Mouse (Mus musculus) neural tube, embryonic 12.5 days (tissue): ENCODE data around the gene Rab35. TPM values are rescaled to one million over a fixed set of nuclear protein-coding genes. Genes with fewer than 3 reads are reported as not detected.

Source experiments
- ATAC-seq: fragments of 200-750 bp; cut with Nextera tagmentation; 2 replicates; pipeline ENCODE4 v1.8.0; 2017; ENCODE audit warnings: low read depth, mild to moderate bottlenecking, moderate TSS enrichment, moderate library complexity; ENCODE audit not compliant: low FRiP score
- H3K27ac ChIP-seq: fragments of 300-500 bp; sonication (generic); 2 replicates; pipeline ENCODE4 v1.5.1; 2016
- H3K27me3 ChIP-seq: fragments of 300-500 bp; sonication (generic); replicated peaks from 2 replicates; pipeline ENCODE4 v1.6.1; 2016; ENCODE audit warnings: mild to moderate bottlenecking
- H3K36me3 ChIP-seq: fragments of 300-500 bp; sonication (generic); 2 replicates; pipeline ENCODE4 v1.6.1; 2016; ENCODE audit warnings: mild to moderate bottlenecking
- H3K4me1 ChIP-seq: fragments of 300-500 bp; sonication (generic); 2 replicates; pipeline ENCODE4 v1.6.1; 2016
- H3K4me2 ChIP-seq: fragments of 300-500 bp; sonication (generic); replicated peaks from 2 replicates; pipeline ENCODE4 v1.6.1; 2016; ENCODE audit warnings: mild to moderate bottlenecking
- H3K4me3 ChIP-seq: fragments of 300-500 bp; sonication (generic); 2 replicates; pipeline ENCODE4 v1.5.1; 2016
- H3K9ac ChIP-seq: fragments of 300-500 bp; sonication (generic); 2 replicates; pipeline ENCODE4 v1.6.1; 2016; ENCODE audit warnings: mild to moderate bottlenecking
- H3K9me3 ChIP-seq: fragments of 300-500 bp; sonication (generic); 2 replicates; pipeline ENCODE4 v1.6.1; 2016; ENCODE audit warnings: mild to moderate bottlenecking
- WGBS: fragments of 180-500 bp; shearing (Covaris S2); methylation state at CpG from one replicate; pipeline ENCODE4 v1.1.7; 2016; 5-methylcytosine and 5-hydroxymethylcytosine counted together
- polyA plus RNA-seq: library from polyadenylated mRNA; unstranded; fragments of >200 nt; fragmentation: Nextera tagmentation; extraction: Ambion mirVana; gene quantifications from 2 replicates; pipeline ENCODE4 v1.2.1, GENCODE M21; 2016

The Rab35 gene
- 18.7 and 18.9 TPM in 2 replicates for polyA plus RNA-seq

DNA sequence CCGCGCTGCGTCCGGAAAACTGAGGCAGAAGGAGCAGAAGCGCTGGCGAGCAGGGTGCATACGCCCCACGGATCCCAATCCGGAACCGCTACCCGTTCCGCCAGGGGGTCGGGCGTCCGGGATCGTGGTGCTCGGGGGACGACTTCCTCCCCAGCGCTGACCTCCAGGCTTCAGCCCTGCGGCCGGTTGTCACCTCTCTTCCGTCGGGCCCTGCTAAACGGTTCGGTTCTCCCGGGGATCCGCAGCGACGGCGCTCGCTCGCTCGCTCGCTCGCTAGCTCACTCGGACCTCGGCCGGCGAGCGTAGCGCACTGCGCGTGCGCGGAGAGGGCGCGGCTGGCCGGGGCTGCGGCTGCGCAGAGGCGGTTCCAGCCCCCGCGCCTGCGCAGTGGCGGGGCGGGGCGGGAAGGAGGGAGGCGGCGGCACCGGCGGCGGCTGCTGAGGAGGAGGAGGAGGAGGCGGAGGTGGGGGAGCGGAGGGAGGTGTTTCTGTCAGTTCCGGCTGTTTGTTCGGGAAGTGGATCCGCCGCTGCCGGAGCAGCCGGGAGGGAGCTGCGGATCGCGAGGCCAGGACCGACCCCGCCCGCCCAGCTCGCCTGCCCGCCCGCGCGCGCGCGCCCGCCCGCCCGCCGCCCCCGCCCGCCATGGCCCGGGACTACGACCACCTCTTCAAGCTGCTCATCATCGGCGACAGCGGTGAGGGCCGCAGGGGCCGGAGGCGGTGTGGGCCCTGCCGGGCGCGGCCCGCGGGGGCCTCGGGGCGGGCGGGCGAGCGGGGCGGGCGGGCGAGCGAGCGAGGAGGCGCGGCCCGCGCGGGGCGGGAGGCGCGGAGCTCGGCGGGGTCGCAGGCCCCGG is at the start of gene Rab35:
Rab35 (plus strand) TSS at position 404 of the 853 bp plus-strand sequence.
- Histone ChIP-seq H3K27me3 (no peaks in the 10 kb centered on the region), H3K27ac (peak within 1 kb of the TSS; percentile 85), H3K4me2 (peak within 1 kb of the TSS; percentile 83), H3K9ac (peak within 1 kb of the TSS; percentile 84), H3K4me3 (peak within 1 kb of the TSS; percentile 87), H3K4me1 (peaks cover 34% of the 10 kb centered on the region), H3K36me3 (peaks cover 3% of the 10 kb centered on the region; the same call in 1 of the 2 replicates), H3K9me3 (no peaks in the 10 kb centered on the region)
- peak; percentile 84 for ATAC-seq
- under 1% methylated on average over 76 of the region's 125 CpGs for WGBS

DNA sequence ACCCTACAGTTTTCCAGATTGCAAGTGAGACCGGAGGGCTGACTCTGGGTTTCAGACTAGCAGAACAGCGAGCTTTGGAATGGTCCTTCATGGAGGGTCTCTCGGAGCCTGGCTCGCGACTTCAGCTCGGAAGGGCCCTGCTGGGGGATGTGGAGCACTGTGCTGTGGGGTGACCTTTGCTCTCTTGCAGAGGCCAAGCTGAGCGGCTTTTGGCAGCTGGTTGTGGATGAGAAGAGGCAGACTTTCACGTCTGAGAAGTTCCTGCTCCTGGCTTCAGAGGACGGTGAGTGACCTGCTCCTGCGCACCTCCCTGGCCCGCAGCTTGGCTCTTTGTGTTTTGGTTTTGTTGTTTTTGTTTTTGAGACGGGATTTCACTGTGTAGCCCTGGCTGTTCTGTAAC is 46.1 kb upstream of the Rab35 start:
- H3K4me2 ChIP-seq = no peak overlapping the region
- H3K36me3 ChIP-seq = peaks cover 97% of the 10 kb centered on the region
- H3K9me3 ChIP-seq = peaks cover 14% of the 10 kb centered on the region
- ATAC-seq = no peak
- 90% methylated on average over 12 of the region's 12 CpGs for WGBS
- no peak overlapping the region for H3K9ac ChIP-seq
- no peaks in the 10 kb centered on the region for H3K4me1 ChIP-seq
- no peak overlapping the region for H3K4me3 ChIP-seq
- no peaks in the 10 kb centered on the region for H3K27me3 ChIP-seq
- H3K27ac ChIP-seq = no peak overlapping the region

DNA sequence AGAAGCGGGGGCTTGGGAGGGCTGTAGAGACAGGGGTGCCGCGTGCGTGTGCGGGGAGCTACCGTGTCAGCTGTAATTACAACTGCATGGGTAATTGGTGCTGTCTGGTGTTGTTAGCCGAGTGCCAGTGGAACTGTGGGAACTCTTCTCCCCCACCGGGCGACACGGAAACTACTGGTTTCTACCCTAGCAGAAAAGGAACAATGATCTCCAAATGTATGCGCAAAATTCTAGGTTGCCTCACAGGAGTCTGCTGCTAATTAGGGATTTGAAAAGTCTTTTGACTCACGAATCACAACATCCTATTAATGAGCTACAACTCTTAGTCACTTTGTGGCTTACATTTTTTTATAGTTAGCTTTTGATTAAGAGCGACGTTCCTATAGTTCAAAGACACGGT is 45.5 kb upstream of the Rab35 start:
- Histone ChIP-seq H3K27me3 (no peaks in the 10 kb centered on the region), H3K36me3 (peaks cover 97% of the 10 kb centered on the region)

DNA sequence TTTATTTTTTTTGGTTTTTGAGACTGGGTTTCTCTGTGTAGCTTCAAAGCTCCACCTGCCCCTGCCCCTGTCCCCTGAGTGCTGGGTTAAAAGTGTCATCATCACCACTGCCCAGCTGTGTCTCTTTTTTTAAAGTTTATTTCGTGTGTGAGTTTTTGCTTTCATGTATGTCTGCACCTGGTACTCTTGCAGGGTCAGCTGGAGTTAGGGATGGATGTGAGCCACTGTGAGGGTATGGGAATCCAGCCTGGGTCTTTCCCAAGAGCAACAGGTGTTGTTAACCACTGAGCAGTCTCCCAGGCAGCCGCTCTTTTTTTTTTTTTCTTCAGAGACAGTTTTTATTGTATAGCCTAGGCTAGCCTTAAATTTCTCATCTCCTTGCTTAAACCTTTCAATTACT is 44.9 kb upstream of the Rab35 start:
- Histone ChIP-seq H3K9me3 (peaks cover 13% of the 10 kb centered on the region), H3K4me3 (no peak overlapping the region), H3K9ac (no peak overlapping the region), H3K27me3 (no peaks in the 10 kb centered on the region), H3K36me3 (peaks cover 97% of the 10 kb centered on the region), H3K27ac (no peak overlapping the region), H3K4me1 (no peaks in the 10 kb centered on the region), H3K4me2 (no peak overlapping the region)
- 91% methylated on average over 2 of the region's 2 CpGs for WGBS
- no peak for ATAC-seq

More for the DNA sequence above, 45.5 kb upstream of the Rab35 start:
- H3K27ac ChIP-seq = no peak overlapping the region
- H3K9me3 ChIP-seq = peaks cover 14% of the 10 kb centered on the region
- H3K4me3 ChIP-seq = no peak overlapping the region
- ATAC-seq = no peak
- H3K4me1 ChIP-seq = no peaks in the 10 kb centered on the region
- no peak overlapping the region for H3K9ac ChIP-seq
- H3K4me2 ChIP-seq = no peak overlapping the region
- WGBS = 88% methylated on average over 15 of the region's 15 CpGs

DNA sequence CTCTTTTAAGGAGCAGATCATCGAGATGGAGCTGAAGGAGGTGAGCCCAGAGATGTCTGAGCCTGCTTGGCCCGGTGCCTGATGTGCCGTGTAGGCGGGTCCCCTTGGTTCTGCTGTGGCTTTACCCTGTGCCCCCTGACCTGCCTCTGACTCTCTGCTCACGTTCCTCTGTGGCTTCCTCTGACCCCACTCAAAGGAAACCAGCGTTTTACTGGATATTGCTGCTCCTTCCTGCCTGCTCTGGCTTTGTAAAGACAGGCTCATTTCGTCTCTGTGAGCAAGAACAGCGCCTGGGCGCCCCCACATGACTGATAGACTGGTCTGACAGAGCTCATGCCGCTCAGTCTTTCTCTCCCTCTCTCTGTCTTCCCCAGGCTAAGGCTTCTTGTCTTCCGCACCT is 40.7 kb upstream of the Rab35 start:
- no peak overlapping the region for H3K4me2 ChIP-seq
- no peaks in the 10 kb centered on the region for H3K27me3 ChIP-seq
- H3K4me3 ChIP-seq = no peak overlapping the region
- no peak overlapping the region for H3K27ac ChIP-seq
- 88% methylated on average over 11 of the region's 11 CpGs for WGBS
- no peak overlapping the region for H3K9ac ChIP-seq
- peaks cover 96% of the 10 kb centered on the region for H3K36me3 ChIP-seq
- no peak for ATAC-seq
- H3K9me3 ChIP-seq = no peaks in the 10 kb centered on the region
- H3K4me1 ChIP-seq = no peaks in the 10 kb centered on the region

DNA sequence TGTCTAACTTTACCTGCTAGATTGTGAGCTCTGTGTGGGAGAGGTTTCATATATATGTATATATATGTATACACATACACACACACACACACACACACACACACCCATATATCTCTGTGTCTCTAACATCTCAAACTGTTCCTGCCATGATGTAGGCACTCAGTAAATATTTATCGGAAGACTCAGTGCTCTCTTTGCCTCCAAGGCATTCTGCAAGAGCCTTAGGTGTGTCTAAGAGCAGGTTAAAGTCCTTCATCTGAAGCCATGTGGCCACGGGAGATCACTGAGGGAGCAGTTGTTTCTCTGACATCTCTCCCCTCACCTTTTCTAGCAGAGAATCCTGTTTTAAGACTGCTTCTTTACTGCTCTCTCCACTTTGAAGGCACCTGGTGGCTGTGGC is 40.2 kb upstream of the Rab35 start:
- Histone ChIP-seq H3K9ac (no peak overlapping the region), H3K36me3 (peaks cover 96% of the 10 kb centered on the region), H3K9me3 (no peaks in the 10 kb centered on the region), H3K27me3 (no peaks in the 10 kb centered on the region), H3K4me3 (no peak overlapping the region), H3K27ac (no peak overlapping the region), H3K4me2 (no peak overlapping the region), H3K4me1 (no peaks in the 10 kb centered on the region)
- no peak for ATAC-seq
- whole genome bisulfite sequencing = 98% methylated on average over 2 of the region's 2 CpGs

DNA sequence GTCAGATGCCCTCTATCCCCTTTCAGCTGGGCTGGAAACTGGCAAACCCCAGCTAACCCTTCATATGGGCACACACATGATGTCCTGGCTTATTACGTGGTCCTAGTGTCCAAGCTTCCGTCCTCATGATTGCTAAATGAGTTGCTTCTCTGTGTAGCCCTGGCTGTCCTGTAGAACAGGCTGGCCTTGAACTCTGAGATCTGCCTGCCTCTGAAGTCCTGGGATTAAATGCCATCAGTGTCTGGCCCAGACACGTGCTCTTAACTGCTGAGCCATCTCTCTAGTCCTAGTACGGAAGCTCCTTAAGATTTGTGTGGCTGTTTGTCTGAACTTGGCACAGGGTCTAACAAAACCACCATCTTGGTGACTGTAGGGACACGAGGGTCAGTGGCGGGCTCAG is 28.1 kb upstream of the Rab35 start:
- no peak for ATAC-seq
- peaks cover 88% of the 10 kb centered on the region for H3K36me3 ChIP-seq
- no peak overlapping the region for H3K4me2 ChIP-seq
- H3K4me3 ChIP-seq = no peak overlapping the region
- 95% methylated on average over 6 of the region's 6 CpGs for WGBS
- no peaks in the 10 kb centered on the region for H3K4me1 ChIP-seq
- H3K9ac ChIP-seq = no peak overlapping the region
- no peaks in the 10 kb centered on the region for H3K9me3 ChIP-seq
- no peak overlapping the region for H3K27ac ChIP-seq
- no peaks in the 10 kb centered on the region for H3K27me3 ChIP-seq

DNA sequence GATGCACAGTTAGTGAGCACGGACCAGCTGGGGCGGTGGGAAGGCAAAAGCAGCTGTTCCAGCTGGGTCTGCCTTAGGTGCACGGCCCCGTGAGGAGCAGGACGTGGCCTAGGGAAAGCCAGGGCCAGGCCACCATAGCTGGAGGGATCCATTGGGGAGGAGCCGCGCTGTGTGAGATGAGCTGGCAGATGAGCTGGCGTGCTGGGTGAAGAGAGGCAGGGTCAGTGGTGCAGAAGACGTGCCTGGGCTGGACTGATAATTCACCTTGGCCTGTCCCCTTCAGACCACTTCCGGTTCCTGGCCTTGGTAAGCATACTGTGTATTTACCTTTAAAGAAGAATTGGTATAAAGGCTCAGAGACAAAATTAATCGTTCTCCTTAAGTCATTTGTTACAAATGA is 20.1 kb upstream of the Rab35 start:
- H3K9ac ChIP-seq = no peak overlapping the region
- H3K4me2 ChIP-seq = no peak overlapping the region
- H3K9me3 ChIP-seq = no peaks in the 10 kb centered on the region
- H3K4me1 ChIP-seq = no peaks in the 10 kb centered on the region
- no peak for ATAC-seq
- H3K4me3 ChIP-seq = no peak overlapping the region
- no peak overlapping the region for H3K27ac ChIP-seq
- 93% methylated on average over 11 of the region's 11 CpGs for WGBS
- peaks cover 95% of the 10 kb centered on the region for H3K36me3 ChIP-seq
- no peaks in the 10 kb centered on the region for H3K27me3 ChIP-seq

DNA sequence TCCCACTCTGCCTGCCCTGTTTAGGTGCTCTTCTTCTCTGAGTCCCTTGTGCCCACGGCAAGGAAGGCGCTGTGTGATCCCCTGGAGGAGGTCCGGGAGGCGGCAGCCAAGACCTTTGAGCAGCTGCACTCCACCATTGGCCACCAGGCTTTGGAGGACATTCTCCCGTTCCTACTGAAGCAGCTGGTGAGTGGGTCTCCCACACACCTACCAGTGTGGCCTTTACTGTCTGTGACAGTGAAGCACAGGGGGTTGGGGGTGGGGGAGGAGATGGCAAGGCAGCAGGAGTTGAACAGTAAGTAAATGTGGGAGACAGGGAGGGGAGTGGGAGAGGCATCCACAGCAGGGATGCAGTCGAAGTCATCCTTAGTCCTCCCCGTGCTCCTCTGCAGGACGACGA is 18.4 kb upstream of the Rab35 start:
- no peak overlapping the region for H3K4me3 ChIP-seq
- H3K9ac ChIP-seq = no peak overlapping the region
- H3K4me1 ChIP-seq = no peaks in the 10 kb centered on the region
- ATAC-seq = no peak
- WGBS = 88% methylated on average over 9 of the region's 9 CpGs
- no peak overlapping the region for H3K27ac ChIP-seq
- no peaks in the 10 kb centered on the region for H3K27me3 ChIP-seq
- H3K36me3 ChIP-seq = peaks cover 99% of the 10 kb centered on the region
- H3K9me3 ChIP-seq = no peaks in the 10 kb centered on the region
- no peak overlapping the region for H3K4me2 ChIP-seq

DNA sequence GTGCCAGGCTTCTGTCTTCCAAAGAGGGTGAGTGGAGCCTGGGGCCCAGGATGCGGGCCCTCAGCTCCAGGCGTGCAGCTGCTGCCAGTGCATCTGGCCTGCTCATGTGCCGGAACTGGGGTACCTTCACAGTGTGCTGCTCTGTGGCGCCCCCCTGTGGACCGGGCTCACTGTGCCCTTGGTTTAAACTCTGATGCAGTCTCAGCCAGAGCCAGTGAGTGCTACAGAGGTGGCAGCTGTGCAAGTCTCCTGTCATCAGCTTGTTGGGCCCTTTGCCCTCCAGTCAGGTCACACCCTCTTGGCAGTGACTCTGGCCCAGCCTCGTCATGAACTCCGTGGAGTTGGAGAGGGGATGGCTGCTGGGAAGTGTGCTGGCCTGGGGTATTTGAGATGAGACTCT is 16.8 kb upstream of the Rab35 start:
- no peak overlapping the region for H3K27ac ChIP-seq
- no peak overlapping the region for H3K9ac ChIP-seq
- H3K4me1 ChIP-seq = no peaks in the 10 kb centered on the region
- H3K4me3 ChIP-seq = no peak overlapping the region
- WGBS = 85% methylated on average over 7 of the region's 7 CpGs
- ATAC-seq = no peak
- peaks cover 100% of the 10 kb centered on the region for H3K36me3 ChIP-seq
- H3K27me3 ChIP-seq = no peaks in the 10 kb centered on the region
- no peaks in the 10 kb centered on the region for H3K9me3 ChIP-seq
- H3K4me2 ChIP-seq = no peak overlapping the region

DNA sequence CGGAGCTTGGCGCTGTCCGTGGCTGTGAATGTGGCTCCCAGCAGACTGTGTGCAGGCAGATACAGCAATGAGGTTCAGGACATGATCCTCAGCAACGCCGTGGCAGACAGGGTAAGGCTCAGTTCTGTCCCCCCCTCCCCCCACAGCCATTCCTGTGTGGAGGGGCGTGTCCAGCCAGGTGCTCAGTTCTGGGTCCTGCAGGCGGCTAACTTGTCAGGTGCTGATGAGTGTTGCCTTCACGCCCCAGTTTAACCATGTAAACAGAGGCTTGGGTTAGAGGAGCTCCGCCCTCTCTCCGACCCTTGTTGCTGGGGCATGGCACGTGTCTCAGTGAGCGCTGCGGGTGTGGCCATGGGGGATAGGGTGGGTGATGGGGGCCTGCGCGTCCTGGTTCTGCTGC is 12.0 kb upstream of the Rab35 start:
- Histone ChIP-seq H3K9ac (no peak overlapping the region), H3K27me3 (no peaks in the 10 kb centered on the region), H3K4me2 (no peak overlapping the region), H3K27ac (no peak overlapping the region), H3K4me3 (no peak overlapping the region), H3K9me3 (no peaks in the 10 kb centered on the region), H3K4me1 (no peaks in the 10 kb centered on the region), H3K36me3 (peaks cover 77% of the 10 kb centered on the region)
- WGBS = 95% methylated on average over 15 of the region's 15 CpGs
- ATAC-seq = no peak

DNA sequence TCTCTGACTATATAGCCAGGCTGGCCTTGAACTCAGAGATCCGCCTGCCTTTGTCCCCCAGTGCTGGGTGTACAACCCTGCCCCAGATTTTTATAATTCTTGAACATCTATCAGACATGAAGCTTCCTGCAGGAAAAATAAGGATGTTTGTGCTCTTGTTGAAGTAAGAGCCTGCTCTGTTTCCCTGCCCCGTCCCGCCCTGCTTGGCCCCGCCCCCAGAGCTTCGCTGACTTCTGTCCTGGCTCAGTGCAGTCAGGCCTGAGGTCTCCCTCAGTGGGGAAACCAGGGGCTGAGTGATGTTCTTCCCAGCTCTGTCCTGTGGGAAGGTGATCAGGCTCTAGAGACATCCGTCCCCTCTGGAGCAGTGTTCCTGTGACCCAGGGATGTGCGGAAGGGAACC is 9.0 kb upstream of the Rab35 start:
- H3K27me3 ChIP-seq = no peaks in the 10 kb centered on the region
- no peak overlapping the region for H3K4me2 ChIP-seq
- WGBS = 92% methylated on average over 7 of the region's 7 CpGs
- no peaks in the 10 kb centered on the region for H3K9me3 ChIP-seq
- H3K9ac ChIP-seq = no peak overlapping the region
- no peak overlapping the region for H3K4me3 ChIP-seq
- H3K4me1 ChIP-seq = no peaks in the 10 kb centered on the region
- H3K36me3 ChIP-seq = peaks cover 47% of the 10 kb centered on the region
- no peak overlapping the region for H3K27ac ChIP-seq
- ATAC-seq = no peak
